Mouse (Mus musculus): ENCODE data around the gene Rhobtb1. TPM values are rescaled to one million over a fixed set of nuclear protein-coding genes. Genes with fewer than 3 reads are reported as not detected.

The Rhobtb1 gene
- total RNA-seq, 2 experiments from 2014 or later: 10.0 to 11.4 TPM

DNA sequence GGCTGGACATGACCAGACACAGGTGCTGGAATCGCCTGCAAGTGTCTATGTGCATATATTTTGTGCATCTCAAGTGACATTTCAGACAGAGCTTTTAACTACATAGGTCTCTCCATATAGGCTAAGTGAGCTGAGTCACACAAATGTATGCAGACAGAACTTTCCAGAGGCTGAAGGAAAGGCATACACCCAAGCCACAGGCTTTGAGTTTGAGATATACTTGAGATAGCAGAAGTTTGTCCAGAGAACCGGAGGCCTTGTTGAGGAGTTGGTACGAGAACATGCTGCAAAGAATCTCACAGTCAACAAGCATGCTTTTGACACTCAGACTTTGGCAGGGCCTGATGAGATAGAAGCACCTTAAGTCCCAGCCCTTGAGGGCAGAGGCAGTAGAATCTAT is 151.4 kb downstream of the Rhobtb1 start:
- DNase-seq (ENCODE audit: low spot score in 2 of 2): no peak
- intact Hi-C loops (cut with DNase I): no loop called here

GRCm38 (mm10) chr10:69304819-69305218 is 153.6 kb downstream of the Rhobtb1 start:
- intact Hi-C loops (cut with DNase I): no loop called here
- DNase-seq (ENCODE audit: low spot score in 2 of 2): no peak

DNA sequence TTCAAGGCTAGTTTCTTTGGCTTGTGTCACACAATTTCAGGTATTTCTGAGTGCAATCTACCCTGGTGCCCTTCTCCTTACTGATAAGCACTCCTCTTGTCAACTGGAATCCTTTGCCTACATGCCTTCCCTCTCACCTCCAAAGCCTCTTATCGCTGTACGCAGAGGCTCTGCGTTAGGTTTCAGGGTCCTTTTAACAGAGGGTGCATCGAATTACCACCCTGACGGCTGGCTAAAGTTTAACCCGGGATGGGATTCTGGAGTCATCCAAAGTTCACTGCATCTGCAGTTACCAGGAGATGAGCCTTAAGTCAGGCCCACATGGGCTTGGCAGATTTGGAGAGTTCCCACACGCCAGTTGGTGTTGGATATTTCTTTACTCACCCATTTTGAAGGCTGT is 154.4 kb downstream of the Rhobtb1 start:
- DNase-seq (ENCODE audit: low spot score in 2 of 2): no peak
- intact Hi-C loops (cut with DNase I): no loop called here

DNA sequence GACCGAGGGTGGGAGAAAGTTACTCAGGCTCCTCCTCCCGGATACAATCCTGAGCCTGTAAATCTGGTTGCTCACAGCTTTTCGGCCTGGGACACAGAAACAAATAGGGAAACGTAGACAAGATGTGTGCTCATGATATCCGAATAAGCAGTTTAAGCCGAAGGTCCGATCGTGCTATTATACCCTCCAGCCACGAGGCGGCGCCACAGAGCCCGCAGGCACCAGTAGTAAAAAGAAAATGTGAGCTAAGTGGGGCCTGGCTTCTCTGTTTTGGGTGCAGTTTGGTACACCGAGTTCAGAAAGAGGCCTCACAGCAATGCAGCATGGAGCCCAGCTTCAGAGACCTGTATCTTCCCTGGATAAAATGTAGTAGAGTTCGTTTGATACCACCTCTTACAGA is 155.0 kb downstream of the Rhobtb1 start:
- intact Hi-C loops (cut with DNase I): loop anchor here (2.0 kb wide), 1 partner anchor 119 kb away; no protein-coding TSS in a partner anchor
- peak; percentile 27 to 46 for DNase-seq (ENCODE audit: low spot score in 2 of 2)

DNA sequence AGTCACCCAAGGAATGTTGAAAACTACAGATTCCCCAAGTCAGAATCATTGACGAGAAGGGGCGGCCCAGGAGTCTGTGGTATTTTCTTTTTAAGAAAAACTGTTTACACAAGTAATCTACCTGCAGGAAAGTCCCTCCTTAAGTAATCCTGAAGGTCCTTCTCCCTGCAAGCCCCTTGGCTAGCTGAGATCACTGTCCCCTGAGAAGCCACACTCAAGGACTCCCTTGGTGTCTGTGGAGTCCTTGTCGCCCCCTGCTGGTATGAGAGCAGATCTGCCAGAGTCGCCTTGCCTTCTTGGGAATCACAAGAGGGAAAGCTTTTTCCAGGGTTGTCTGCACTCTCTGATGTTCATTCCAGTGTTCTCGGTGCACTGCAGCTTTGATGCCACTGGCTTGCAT is 155.8 kb downstream of the Rhobtb1 start:
- intact Hi-C loops (cut with DNase I): loop anchor here (2.0 kb wide), 1 partner anchor 120 kb away; no protein-coding TSS in a partner anchor
- DNase-seq (ENCODE audit: low spot score in 2 of 2): peak; percentile 54 to 68

DNA sequence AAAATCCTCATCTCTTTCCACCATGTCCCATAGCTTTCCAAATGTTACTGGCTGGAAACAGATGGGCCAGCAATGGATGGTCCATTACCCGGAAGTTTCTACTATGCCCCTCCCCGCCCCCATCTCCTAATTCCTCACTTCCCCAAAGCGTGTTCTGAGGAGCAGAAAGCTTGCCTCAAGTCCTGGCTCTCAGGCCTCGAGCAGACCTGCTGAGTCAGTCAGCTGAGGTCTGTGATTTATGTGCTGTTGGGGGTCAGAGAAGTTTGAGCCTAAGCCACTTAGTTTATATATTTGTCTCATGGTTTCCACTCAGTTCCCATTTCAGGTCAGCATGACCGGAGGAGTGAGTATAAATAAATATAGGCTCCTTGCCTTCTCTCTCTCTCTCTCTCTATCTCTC is 157.9 kb downstream of the Rhobtb1 start:
- DNase-seq (ENCODE audit: low spot score in 2 of 2): no peak
- intact Hi-C loops (cut with DNase I): no loop called here

GRCm38 (mm10) chr10:69311867-69312266 is 160.6 kb downstream of the Rhobtb1 start:
- intact Hi-C loops (cut with DNase I): no loop called here
- DNase-seq (ENCODE audit: low spot score in 2 of 2): no peak

- DNase-seq (ENCODE audit: low spot score in 2 of 2): no peak
- intact Hi-C loops (cut with DNase I): no loop called here
Observed at GRCm38 (mm10) chr10:69313944-69314343, 162.7 kb downstream of the Rhobtb1 start.

DNA sequence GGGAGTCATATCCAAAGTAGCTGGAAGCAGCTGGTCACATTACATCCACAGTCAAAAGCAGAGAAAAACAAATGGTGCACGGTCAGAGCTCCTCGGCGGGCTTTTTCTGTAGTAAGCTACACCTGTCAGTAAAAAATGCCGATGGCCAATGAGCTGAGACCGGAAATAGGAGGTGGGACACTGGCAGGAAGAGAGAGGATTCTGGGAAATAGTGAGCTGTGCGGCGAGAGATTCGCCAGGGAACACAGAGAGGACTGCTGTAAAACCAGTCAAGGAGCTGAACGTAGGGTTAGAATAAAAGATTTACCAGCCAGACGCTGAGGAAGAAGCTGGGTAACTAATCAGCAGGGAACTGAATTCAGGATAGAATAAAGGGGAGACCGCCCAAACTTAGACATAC is 167.3 kb downstream of the Rhobtb1 start:
- intact Hi-C loops (cut with DNase I): no loop called here
- no peak for DNase-seq (ENCODE audit: low spot score in 2 of 2)

DNA sequence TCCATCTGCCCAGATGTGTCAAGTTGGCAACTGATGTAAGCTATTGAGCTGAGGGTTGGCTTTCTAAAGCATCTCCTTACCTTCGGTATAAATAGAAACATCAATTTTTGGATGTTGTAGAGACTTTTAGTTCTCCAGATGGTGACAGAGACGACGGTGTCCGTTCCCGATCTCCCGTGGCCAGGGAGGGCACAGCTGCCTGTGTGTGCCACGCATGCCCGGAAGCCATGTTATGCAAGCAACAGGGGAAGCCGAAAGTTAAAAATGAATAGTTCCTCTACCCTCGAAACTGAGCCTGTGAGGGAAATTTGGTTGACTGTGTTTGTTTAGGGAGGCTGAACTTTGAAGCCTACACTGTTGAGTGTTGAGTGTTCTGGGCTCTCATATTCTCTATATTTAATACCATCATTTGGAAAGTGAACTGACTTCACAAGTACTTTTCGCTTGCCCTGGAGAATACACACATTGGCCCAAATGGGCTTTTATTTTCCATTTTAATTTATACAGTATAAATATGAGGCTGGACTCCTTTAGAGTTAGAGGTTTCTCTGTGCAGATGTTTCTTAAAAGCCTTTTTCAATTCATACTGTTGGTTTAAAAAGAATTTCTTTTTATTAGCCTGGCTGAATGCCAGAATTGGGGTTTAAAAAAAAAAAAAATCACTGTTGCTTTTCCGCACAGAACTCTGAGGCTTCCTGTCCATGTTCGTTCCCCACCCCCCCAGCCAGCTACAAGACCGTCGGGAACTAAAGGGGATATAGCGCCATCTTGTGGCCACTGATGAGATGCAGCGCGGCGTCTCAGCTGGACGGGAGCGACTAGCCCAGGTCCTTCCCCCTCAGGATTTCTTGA is 169.7 kb downstream of the Rhobtb1 start:
- DNase-seq (ENCODE audit: low spot score in 2 of 2): peak; percentile 83 to 87
- intact Hi-C loops (cut with DNase I): loop anchor here (5.0 kb wide), 1 partner anchor 134 kb away; no protein-coding TSS in a partner anchor

DNA sequence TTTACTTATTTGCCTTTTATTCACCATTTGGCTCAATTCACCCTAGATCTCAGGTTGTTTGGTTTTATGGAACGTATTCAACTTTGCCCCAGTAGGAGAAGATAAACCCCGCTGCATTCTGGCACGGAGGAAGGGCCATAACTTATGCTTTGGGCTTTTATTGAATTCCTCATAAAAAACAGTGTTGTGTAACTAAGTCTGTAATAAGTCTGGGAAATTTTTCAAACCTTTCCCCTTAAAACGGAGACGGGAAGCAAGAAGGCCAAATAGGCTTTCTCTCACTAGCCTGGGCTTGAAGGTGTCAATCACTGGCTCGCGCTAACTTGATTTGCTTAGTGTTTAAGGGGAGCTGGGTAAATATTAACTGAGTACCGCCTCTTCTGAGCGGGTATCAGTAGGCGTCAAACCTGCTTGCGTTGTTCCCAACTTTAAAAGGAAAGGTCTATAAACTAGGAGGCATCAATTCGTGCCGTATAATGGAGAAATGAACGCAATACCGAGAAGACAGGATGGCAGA is 170.3 kb downstream of the Rhobtb1 start:
- intact Hi-C loops (cut with DNase I): loop anchor here (2.0 to 5.0 kb wide), 2 partner anchors 134 to 419 kb away; no protein-coding TSS in a partner anchor
- DNase-seq (ENCODE audit: low spot score in 2 of 2): no peak

GRCm38 (mm10) chr10:69323986-69324385 is 172.8 kb downstream of the Rhobtb1 start:
- intact Hi-C loops (cut with DNase I): loop anchor here (2.0 to 5.0 kb wide), 2 partner anchors 137 to 421 kb away; no protein-coding TSS in a partner anchor
- no peak for DNase-seq (ENCODE audit: low spot score in 2 of 2)

GRCm38 (mm10) chr10:69324816-69325215 is 173.6 kb downstream of the Rhobtb1 start:
- intact Hi-C loops (cut with DNase I): loop anchor here (5.0 kb wide), 1 partner anchor 138 kb away; no protein-coding TSS in a partner anchor
- DNase-seq (ENCODE audit: low spot score in 2 of 2): no peak

DNA sequence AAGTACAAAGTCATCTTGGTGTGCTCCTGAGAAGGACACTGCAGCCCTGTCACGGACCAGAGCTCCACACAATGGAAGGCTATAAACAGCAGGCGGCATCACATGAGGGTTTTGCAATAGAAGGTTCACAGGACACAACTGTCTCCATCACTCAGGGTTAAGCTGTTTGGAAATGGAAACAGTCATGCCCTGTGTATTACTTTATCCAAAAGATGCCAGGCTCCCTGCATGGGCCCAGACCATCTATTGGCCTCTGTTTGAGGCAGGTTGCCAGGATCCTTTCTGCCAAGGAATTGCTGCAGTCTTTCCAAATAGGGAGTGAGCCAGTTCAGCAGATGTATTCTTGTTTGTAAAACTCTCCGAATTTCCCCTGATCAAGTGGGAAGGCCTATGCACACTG is 175.2 kb downstream of the Rhobtb1 start:
- intact Hi-C loops (cut with DNase I): no loop called here
- peak; percentile 53 to 55 for DNase-seq (ENCODE audit: low spot score in 2 of 2)

DNA sequence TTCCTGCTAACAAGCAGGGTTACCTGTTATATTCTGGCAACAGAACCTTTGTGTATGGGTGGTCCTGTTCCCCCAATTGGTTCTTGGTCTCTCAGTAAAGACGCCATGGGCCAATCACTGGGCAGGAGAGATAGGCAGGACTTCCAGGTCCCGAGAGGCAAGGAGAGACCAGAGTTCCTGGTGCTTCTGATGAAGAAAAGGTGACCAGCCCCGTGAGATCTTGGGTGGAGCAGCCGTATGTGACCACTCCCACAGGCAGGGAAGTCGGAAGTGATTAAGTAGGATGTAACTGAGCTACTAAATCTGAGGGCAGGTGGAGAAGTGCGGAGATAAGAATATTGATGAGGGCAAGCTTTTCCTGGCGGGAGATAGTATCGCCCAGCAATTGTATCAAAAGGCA is 176.1 kb downstream of the Rhobtb1 start:
- intact Hi-C loops (cut with DNase I): no loop called here
- DNase-seq (ENCODE audit: low spot score in 2 of 2): no peak

- no peak for DNase-seq (ENCODE audit: low spot score in 2 of 2)
- intact Hi-C loops (cut with DNase I): no loop called here
Observed at GRCm38 (mm10) chr10:69328029-69328655, 176.9 kb downstream of the Rhobtb1 start.

DNA sequence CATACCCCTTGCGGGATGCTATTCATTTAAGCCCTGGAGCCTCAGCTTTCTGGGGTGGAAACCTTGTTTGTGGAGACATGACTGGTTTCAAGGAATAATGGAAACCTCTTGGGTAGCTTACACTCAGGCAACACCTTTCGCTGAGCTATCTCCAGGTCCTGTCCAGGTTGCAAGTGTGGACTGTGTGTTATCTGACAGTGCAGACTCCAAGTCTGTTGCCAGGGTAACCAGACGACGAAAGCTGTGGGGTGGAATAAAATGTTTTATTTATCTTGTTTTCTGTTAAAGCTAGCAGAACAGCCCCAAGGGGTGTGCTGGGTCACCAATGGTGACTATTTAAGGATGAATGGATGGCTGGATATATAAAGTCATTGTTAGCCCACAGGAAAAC is 177.4 kb downstream of the Rhobtb1 start:
- no peak for DNase-seq (ENCODE audit: low spot score in 2 of 2)
- intact Hi-C loops (cut with DNase I): no loop called here

DNA sequence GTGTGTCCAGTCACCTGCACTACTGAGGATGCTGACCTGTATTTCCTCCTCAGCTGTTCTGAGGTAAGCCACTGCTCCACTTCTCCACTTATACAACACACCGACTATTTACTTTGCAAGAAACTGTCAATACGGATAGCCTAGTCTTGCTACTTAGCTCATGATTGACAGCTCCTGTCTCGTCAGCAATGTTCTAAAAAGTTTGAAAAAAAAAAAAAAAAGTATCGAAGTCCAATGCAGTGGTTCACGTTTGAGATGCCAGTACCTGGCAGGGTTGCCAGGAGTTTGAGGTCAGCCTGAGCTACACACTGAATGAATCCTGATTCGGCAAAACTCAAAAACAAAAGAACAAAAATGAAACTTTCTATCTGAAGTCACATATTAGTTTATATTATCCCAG is 180.0 kb downstream of the Rhobtb1 start:
- no peak for DNase-seq (ENCODE audit: low spot score in 2 of 2)
- intact Hi-C loops (cut with DNase I): no loop called here

- intact Hi-C loops (cut with DNase I): no loop called here
- DNase-seq (ENCODE audit: low spot score in 2 of 2): no peak
Observed at GRCm38 (mm10) chr10:69333212-69333611, 182.0 kb downstream of the Rhobtb1 start.

Measured in left cerebral cortex, postnatal 14 days (tissue).